Mouse (Mus musculus) lung, adult 2 months (tissue): ENCODE measurements around the gene Sohlh2.

Source experiments
- CTCF ChIP-seq: fragments of 200-500 bp; IDR thresholded peaks from 2 replicates; pipeline ENCODE4 v1.5.1; 2011; ENCODE audit warnings: mild to moderate bottlenecking, low read length, control low read depth; ENCODE audit not compliant: insufficient read depth
- POLR2A ChIP-seq: fragments of 200-500 bp; IDR thresholded peaks from 2 replicates; pipeline ENCODE4 v1.6.1; 2011; ENCODE audit warnings: low read depth, mild to moderate bottlenecking, control low read depth, low read length, borderline replicate concordance; ENCODE audit errors: extremely low read depth

DNA sequence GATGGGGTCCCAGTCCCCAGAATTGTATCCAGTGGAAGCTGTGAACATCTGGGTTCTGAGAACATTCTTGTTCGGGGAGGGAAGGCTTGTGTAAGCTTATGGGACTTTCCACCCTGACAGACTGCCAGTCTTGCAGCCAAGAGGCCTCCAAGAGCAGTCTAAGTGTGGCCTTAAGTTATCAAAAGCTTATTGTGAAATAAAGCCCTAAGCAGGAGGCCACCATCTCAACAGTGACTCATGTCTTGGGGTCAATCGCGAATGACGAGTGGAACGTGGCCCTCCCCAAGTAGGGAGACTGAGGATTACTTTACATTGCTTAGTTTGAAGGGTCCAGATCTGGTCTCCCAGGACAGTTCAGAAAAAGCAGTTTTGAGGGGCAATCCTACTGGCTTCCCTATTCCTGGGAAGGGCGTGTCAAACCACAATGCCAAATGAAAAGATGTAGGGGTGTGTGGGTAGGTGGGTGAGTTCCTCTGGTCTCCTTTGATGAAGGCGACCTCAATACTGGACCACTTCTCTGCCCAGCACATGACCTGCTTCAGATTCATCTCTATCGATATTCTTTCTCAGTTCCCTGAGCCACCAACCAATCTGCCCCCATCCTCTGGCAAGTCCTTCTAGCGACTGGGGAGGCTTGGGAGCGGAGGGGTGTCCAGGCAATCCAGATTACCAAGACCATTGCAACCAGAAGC, 60.0 kb downstream of the Sohlh2 start, which contains the start of gene Dclk1:
- TF ChIP-seq CTCF (no peak), POLR2A (no peak)
